Mouse (Mus musculus) lung, adult 2 months (tissue): ENCODE measurements around the gene Icos.

Experiments used
- CTCF ChIP-seq: fragments of 200-500 bp; IDR thresholded peaks from 2 replicates; pipeline ENCODE4 v1.5.1; 2011; ENCODE audit warnings: mild to moderate bottlenecking, low read length, control low read depth; ENCODE audit not compliant: insufficient read depth
- POLR2A ChIP-seq: fragments of 200-500 bp; IDR thresholded peaks from 2 replicates; pipeline ENCODE4 v1.6.1; 2011; ENCODE audit warnings: low read depth, mild to moderate bottlenecking, control low read depth, low read length, borderline replicate concordance; ENCODE audit errors: extremely low read depth

DNA sequence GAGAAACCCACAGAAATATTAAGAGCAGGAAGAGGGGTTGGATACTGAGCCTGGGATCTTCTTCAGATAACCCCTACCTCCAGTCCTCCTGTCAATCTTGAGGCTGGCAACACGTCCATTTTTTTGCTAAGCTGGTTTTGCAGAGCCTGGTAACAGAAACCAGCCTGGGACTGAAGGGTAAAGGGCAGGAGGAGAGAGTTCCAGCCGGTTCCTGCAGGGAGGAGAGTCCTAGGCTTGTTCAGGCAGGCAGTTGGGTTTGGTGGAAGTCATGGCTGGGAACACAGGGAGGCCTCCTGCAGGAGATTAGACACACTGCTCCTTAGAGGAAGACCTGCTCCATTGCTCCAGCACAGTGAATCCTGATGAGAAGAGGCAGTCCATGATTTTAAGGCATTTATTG is 10.2 kb upstream of the Icos start:
- TF ChIP-seq CTCF (no peak), POLR2A (no peak)
